Mouse (Mus musculus): Measurements from ENCODE around the gene Kcnd2.

The Kcnd2 gene

DNA sequence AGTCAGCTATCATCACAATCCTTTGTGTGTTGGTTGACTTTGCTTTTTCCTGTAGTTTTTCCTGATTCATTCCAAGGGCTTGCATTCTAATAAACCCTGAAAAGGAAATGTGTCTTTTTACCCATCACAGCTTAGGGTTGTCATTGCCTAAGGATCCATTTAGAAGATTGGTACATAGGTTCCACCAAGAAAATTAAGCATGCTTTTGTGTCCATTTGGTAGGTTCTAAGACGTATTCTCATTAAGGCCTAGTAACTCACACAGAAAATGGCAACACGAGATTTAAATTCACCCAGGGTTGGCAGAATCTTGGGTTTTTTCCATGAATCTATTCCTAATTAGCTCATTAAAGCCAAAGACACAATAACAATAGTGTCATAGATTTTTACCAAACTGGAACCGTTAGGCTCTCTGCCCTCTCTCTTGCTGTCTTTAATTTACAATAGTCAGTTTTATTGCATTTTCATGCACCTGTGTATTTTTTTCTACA is 477.6 kb downstream of the Kcnd2 start:
- DNase-seq (ENCODE audit: low spot score) = no peak

DNA sequence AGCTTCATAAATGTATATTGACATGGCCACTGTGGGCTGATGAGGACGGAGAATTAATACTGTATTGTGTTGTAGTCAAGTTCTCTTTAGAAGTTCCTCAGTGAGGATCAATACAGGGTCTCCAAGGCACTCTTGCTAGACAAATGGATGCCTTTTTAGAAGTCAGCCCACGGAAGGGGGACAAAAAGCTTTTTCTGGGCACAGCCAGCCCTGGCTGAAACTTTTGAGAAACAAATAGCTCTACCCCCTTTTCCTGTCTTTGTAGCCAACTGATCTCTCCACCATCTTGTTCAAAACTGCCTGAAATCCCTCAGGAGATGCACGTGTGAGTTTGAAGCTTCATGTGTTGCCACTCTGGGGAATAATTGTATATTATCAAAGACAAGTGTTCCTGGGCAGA is 482.3 kb downstream of the Kcnd2 start:
- no peak for DNase-seq (ENCODE audit: low spot score)

DNA sequence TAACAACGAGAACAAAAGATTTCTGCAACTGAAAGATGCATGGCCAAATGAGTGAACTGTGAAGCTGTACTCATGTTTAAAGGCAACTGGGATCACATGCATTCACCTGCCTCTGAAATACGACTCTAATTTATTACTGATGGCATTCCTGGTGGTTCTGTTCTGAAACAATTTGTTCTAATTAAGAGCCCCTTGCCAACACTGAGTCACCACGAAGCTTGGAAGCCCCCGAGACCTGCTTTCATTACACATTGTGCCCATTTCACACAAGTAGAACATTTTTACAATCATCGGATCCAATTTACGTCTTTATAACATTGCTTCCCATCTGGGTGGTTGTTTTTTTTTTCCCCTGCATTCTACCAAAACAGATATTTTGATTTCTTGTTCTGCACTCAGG is 485.8 kb downstream of the Kcnd2 start:
- no peak for DNase-seq (ENCODE audit: low spot score)

DNA sequence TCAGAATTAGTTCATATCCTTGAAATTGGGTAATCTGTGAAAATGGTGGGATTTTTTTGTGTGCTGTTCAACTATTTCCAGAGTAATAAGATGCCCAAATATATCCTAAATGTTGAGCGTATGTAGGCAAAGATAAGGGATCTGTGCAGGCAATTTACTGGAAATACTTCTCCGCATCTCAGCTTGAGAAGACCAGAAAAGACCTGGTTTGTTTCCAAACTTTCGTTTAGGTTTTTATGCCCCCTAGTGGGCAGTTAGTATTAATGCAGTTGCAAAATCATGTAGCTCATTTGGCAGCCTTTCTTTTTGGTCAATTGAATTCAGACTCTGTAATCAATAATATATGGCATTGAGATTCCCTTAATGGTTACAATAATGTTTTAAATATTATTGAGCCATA is 493.9 kb downstream of the Kcnd2 start:
- peak; percentile 77 for DNase-seq (ENCODE audit: low spot score)

DNA sequence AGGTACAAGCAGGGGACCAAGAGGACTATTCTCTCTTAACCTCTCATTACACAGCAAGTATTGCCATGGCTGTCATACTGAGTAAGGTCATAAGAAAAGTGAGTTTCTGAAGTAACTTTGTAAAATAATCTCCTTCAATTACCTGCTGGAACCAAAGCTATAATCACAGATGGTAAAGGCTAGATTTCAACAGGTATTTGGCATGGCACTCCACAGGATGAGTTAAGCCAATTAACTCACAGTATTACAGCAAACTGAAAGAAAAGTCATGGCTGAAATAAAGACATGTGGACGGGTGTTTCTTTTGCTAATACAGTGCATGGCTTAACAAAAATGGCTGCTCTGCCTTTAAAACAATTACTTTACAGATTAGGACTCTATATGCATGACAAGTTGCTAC is 503.8 kb downstream of the Kcnd2 start:
- DNase-seq (ENCODE audit: low spot score) = no peak

DNA sequence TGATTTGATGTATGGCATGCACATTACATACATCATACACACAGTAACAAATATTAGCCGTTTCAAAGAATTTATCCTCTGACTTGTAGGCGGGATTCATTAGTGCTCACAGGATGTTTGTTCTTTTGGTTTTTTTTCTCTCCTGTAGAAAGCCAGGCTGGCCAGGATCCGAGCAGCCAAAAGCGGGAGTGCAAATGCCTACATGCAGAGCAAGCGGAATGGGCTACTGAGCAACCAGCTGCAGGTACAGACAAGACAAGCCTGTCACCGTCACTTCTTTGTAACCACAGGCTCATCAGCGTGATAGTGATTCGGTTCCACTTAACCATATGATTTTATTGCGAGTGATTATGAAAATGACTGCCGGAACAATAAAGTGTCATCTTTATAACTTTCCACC is 506.9 kb downstream of the Kcnd2 start:
- no peak for DNase-seq (ENCODE audit: low spot score)

DNA sequence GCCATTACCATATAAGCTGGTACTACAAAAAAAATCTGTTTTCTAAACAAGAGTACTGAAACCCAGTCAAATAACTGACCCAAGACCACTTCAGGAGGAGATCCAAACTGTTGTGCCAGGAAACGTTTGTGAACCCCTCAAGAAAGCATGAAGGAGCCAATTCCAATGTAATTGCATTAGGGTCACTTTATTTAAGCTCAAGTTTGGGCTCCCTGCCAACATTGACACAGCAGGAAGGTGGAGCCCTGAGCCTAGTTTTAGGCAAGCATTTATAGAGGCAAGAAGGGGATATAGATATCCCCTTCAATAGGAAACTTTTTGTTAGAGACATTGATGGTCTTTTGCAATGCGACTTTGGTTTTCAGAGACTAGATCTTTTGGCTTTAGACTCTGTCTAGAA is 525.3 kb downstream of the Kcnd2 start:
- DNase-seq (ENCODE audit: low spot score) = no peak

DNA sequence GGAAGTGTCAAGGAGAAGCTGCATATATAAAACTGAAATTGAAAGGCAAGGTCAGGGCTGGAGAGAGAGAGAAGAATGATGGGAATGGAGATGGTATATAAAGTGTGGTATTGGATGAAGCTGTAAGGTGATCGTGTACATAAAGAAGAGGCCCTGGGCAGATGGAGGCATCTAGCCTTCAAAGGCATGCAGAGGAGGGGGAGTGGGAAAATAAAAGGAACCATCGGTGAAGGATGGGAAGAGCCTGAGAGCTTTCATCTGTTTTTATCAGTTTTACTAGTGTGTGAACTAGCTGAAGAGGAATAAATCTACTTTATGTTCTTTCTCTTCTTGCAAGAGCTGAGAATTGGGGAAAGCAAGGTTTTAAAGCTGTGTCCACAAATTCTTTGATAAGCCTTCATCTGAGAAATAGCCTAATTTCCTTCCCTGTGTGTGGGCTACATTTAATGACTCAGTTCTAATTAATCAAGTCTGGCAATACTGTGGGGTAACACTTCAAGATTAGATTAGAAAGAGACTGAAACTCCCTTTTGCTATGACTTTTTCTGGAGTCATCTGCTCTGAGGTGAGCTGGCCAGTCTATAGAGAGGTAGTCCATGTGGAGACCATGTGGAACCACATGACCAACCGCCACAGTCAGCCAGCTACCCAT is 529.4 kb downstream of the Kcnd2 start:
- no peak for DNase-seq (ENCODE audit: low spot score)

DNA sequence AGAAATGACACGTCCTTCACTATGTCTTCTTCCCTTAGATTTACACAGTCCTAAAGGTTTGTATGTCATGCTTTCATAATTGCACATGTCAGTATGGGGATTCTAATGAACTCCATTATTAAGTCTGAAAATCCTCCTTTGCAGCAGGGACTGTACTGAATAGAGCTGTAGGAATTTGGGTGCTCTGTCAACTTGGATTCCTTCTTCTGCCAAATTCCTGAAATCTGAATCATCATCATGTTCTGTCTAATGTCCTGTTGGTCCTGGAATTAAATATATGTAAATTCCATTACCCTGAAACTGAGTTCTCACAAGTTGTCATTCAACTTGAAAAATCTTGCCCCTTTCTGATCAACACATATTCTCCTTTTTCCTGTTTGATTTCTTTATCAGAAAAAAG is 532.2 kb downstream of the Kcnd2 start:
- DNase-seq (ENCODE audit: low spot score) = no peak

DNA sequence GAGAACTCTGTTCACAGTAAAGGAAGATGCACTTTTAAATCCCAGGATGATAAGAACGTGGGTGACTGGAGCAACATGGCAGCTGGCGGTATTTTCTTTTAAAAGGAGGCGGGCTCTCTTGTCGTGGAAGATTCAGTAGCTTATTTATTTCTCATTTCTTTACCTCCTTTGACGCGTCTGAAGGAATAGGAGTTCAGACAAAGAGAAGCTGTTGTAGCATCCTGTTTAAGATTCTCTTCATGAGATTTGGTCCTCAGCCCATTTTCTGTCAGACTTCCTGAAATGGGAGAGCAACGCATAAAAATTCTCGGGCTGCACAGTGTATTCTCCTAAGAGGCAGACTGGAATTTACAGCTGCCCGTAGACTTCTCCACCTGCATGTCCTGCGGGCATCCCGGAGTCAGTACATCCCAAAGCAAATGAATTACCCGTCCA is 552.5 kb downstream of the Kcnd2 start:
- DNase-seq (ENCODE audit: low spot score) = no peak

DNA sequence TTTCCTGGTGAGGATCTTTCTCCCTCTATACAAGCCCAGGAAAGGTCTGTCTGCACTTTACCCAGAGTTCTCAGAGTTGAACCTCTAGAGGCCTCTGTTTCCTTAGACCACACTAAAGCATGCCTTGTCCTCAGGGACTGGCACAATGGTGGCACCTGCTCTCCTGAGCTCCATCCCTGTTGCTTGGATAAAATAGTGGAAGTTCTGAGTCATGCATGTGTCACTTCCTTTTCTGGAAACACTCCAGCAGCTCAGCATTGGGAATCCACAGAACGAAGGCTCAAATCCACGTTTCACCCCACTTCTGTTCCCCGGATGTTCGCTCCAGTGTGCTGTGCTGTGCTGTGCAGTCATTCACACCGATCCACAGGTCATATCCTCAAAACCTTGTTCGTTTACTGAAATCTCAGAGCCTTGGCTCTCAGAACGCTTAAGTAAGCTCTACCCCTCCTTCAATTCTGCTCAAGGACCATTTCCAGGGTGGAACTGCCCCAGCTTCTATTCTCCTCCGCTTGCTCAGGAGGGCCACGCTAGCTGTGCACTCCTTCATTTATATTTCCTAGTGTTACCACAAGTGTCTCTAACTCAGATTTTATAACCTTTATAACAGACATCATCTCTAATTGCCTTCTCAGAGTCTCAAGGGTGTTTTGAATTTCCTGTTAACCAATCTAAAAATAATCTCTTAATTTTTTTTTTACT is 553.6 kb downstream of the Kcnd2 start:
- DNase-seq (ENCODE audit: low spot score) = no peak

DNA sequence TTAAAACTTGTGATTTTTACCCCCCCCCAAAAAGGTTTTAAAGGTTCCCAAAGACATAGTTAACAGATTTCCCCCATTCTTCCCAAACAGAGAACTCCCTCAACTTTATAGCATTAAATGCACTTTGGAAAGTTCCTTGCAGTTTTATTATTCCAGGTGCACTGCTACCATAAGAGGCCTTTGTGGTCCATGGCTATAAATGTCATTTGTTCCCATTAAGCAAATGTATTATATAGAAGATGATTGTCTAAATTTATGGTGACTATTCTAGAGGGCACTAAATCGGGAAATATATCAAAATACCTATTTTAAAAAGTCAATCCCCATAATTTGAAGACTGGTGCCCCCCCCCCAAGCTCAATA is 554.1 kb downstream of the Kcnd2 start:
- no peak for DNase-seq (ENCODE audit: low spot score)

DNA sequence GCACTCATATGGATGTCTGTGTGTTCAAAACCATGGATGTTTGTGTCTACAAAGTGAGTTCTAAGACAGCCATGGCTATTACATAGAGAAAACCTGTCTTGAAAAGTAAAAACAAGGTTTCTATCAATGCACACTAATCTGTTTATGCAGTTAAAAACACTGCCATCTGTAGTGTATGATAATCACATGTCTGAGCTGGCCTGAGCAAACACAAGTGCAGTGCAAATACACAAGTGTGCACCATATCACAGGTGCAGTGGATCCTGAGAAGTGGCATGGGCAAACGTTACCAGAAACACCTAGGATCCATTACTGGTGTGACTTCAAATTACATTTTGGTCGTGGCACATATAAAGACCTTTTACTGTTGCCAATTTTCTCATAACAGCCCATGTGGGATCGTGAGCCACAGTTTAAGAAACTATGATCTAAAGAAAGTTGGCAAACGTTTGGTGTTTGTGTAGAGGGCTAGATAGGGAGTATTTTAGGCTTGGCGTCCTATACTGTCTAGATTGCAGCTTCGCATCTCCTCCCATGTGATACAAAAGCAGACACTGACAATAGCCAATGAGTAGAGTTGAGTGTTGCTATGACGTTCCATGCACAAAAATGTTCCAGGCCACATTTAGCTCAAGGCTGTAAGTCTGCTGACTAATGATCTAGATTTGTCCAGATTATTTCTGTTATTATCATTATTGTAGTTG is 559.1 kb downstream of the Kcnd2 start:
- no peak for DNase-seq (ENCODE audit: low spot score)
